Mouse (Mus musculus): ENCODE results near the gene Creb5. TPM values are rescaled to one million over a fixed set of nuclear protein-coding genes. Genes with fewer than 3 reads are reported as not detected.

Gene Creb5
- total and polyA plus RNA-seq, 2 experiments from 2014 or later = 1.6 to 3.2 TPM

GRCm38 (mm10) chr6:53508847-53509494, 221.9 kb downstream of the Creb5 start:
- Histone ChIP-seq H3K27me3 (ENCODE audit: insufficient read depth, low read length) (no peaks in the 10 kb centered on the region), H3K9ac (replicated peaks; ENCODE audit: low read length, poor library complexity, severe bottlenecking) (no peak overlapping the region), H3K36me3 (ENCODE audit: insufficient read depth, low read length) (no peaks in the 10 kb centered on the region), H3K4me3 (ENCODE audit: low read depth, low read length) (no peak overlapping the region), H3K9me3 (ENCODE audit: low read length) (no peaks in the 10 kb centered on the region), H3K27ac (ENCODE audit: low read depth, low read length) (no peak overlapping the region), H3K4me1 (ENCODE audit: insufficient read depth, low read length) (no peaks in the 10 kb centered on the region), H3K4me2 (ENCODE audit: low read depth, low read length, poor library complexity, severe bottlenecking) (no peak overlapping the region)
- ATAC-seq (ENCODE audit: low FRiP score) (no peak), DNase-seq (ENCODE audit: low spot score) (no peak)
- no peak for TF ChIP-seq CTCF (IDR thresholded peaks at IDR 0.05)
- 93% methylated on average over 3 of the region's 3 CpGs for WGBS

GRCm38 (mm10) chr6:53510005-53510404, 222.9 kb downstream of the Creb5 start:
- no peak for DNase-seq (ENCODE audit: low spot score)
- Histone ChIP-seq H3K36me3 (ENCODE audit: insufficient read depth, low read length) (no peaks in the 10 kb centered on the region), H3K4me3 (ENCODE audit: low read depth, low read length) (no peak overlapping the region), H3K4me1 (ENCODE audit: insufficient read depth, low read length) (no peaks in the 10 kb centered on the region), H3K27me3 (ENCODE audit: insufficient read depth, low read length) (no peaks in the 10 kb centered on the region), H3K27ac (ENCODE audit: low read depth, low read length) (no peak overlapping the region), H3K4me2 (ENCODE audit: low read depth, low read length, poor library complexity, severe bottlenecking) (no peak overlapping the region), H3K9me3 (ENCODE audit: low read length) (no peaks in the 10 kb centered on the region), H3K9ac (replicated peaks; ENCODE audit: low read length, poor library complexity, severe bottlenecking) (no peak overlapping the region)
- WGBS = 56% methylated on average over 7 of the region's 7 CpGs
- ATAC-seq (ENCODE audit: low FRiP score) = no peak
- TF ChIP-seq CTCF (IDR thresholded peaks at IDR 0.05) = no peak

GRCm38 (mm10) chr6:53512226-53512625, 225.2 kb downstream of the Creb5 start:
- H3K27me3 ChIP-seq (ENCODE audit: insufficient read depth, low read length) = no peaks in the 10 kb centered on the region
- H3K4me3 ChIP-seq (ENCODE audit: low read depth, low read length) = no peak overlapping the region
- no peaks in the 10 kb centered on the region for H3K4me1 ChIP-seq (ENCODE audit: insufficient read depth, low read length)
- no peaks in the 10 kb centered on the region for H3K36me3 ChIP-seq (ENCODE audit: insufficient read depth, low read length)
- DNase-seq (ENCODE audit: low spot score) = no peak
- no peak overlapping the region for H3K9ac ChIP-seq (replicated peaks; ENCODE audit: low read length, poor library complexity, severe bottlenecking)
- ATAC-seq (ENCODE audit: low FRiP score) = no peak
- H3K9me3 ChIP-seq (ENCODE audit: low read length) = no peaks in the 10 kb centered on the region
- H3K27ac ChIP-seq (ENCODE audit: low read depth, low read length) = no peak overlapping the region
- 85% methylated on average over 8 of the region's 8 CpGs for WGBS
- no peak for TF ChIP-seq CTCF (IDR thresholded peaks at IDR 0.05)
- H3K4me2 ChIP-seq (ENCODE audit: low read depth, low read length, poor library complexity, severe bottlenecking) = no peak overlapping the region

GRCm38 (mm10) chr6:53513380-53513779, 226.3 kb downstream of the Creb5 start:
- no peaks in the 10 kb centered on the region for H3K36me3 ChIP-seq (ENCODE audit: insufficient read depth, low read length)
- H3K4me2 ChIP-seq (ENCODE audit: low read depth, low read length, poor library complexity, severe bottlenecking) = no peak overlapping the region
- no peak for TF ChIP-seq CTCF (IDR thresholded peaks at IDR 0.05)
- ATAC-seq (ENCODE audit: low FRiP score) (no peak), DNase-seq (ENCODE audit: low spot score) (no peak)
- no peaks in the 10 kb centered on the region for H3K4me1 ChIP-seq (ENCODE audit: insufficient read depth, low read length)
- H3K9me3 ChIP-seq (ENCODE audit: low read length) = no peaks in the 10 kb centered on the region
- no peak overlapping the region for H3K27ac ChIP-seq (ENCODE audit: low read depth, low read length)
- H3K9ac ChIP-seq (replicated peaks; ENCODE audit: low read length, poor library complexity, severe bottlenecking) = no peak overlapping the region
- WGBS = 94% methylated on average over 2 of the region's 2 CpGs
- no peaks in the 10 kb centered on the region for H3K27me3 ChIP-seq (ENCODE audit: insufficient read depth, low read length)
- H3K4me3 ChIP-seq (ENCODE audit: low read depth, low read length) = no peak overlapping the region

- no peaks in the 10 kb centered on the region for H3K9me3 ChIP-seq (ENCODE audit: low read length)
- no peak overlapping the region for H3K9ac ChIP-seq (replicated peaks; ENCODE audit: low read length, poor library complexity, severe bottlenecking)
- H3K4me3 ChIP-seq (ENCODE audit: low read depth, low read length) = no peak overlapping the region
- TF ChIP-seq CTCF (IDR thresholded peaks at IDR 0.05) = no peak; the same call in 1 of the 2 replicates
- no peaks in the 10 kb centered on the region for H3K27me3 ChIP-seq (ENCODE audit: insufficient read depth, low read length)
- ATAC-seq (ENCODE audit: low FRiP score) = no peak
- no peaks in the 10 kb centered on the region for H3K4me1 ChIP-seq (ENCODE audit: insufficient read depth, low read length)
- H3K27ac ChIP-seq (ENCODE audit: low read depth, low read length) = no peak overlapping the region
- no peak for DNase-seq (ENCODE audit: low spot score)
- 63% methylated on average over 1 of the region's 1 CpGs for WGBS
- no peaks in the 10 kb centered on the region for H3K36me3 ChIP-seq (ENCODE audit: insufficient read depth, low read length)
- no peak overlapping the region for H3K4me2 ChIP-seq (ENCODE audit: low read depth, low read length, poor library complexity, severe bottlenecking)
Observed at GRCm38 (mm10) chr6:53514862-53515261, 227.8 kb downstream of the Creb5 start.

GRCm38 (mm10) chr6:53515611-53516010, 228.5 kb downstream of the Creb5 start:
- DNase-seq (ENCODE audit: low spot score) (no peak), ATAC-seq (ENCODE audit: low FRiP score) (no peak)
- H3K4me2 ChIP-seq (ENCODE audit: low read depth, low read length, poor library complexity, severe bottlenecking) = no peak overlapping the region

More at GRCm38 (mm10) chr6:53515611-53516010, 228.5 kb downstream of the Creb5 start:
- no peaks in the 10 kb centered on the region for H3K36me3 ChIP-seq (ENCODE audit: insufficient read depth, low read length)
- H3K4me1 ChIP-seq (ENCODE audit: insufficient read depth, low read length) = no peaks in the 10 kb centered on the region
- no peaks in the 10 kb centered on the region for H3K9me3 ChIP-seq (ENCODE audit: low read length)
- H3K9ac ChIP-seq (replicated peaks; ENCODE audit: low read length, poor library complexity, severe bottlenecking) = no peak overlapping the region
- H3K4me3 ChIP-seq (ENCODE audit: low read depth, low read length) = no peak overlapping the region
- H3K27me3 ChIP-seq (ENCODE audit: insufficient read depth, low read length) = no peaks in the 10 kb centered on the region
- no peak overlapping the region for H3K27ac ChIP-seq (ENCODE audit: low read depth, low read length)
- 89% methylated on average over 4 of the region's 4 CpGs for WGBS
- no peak for TF ChIP-seq CTCF (IDR thresholded peaks at IDR 0.05)
